Mouse (Mus musculus): ENCODE measurements around the gene Arf3.

Gene Arf3

DNA sequence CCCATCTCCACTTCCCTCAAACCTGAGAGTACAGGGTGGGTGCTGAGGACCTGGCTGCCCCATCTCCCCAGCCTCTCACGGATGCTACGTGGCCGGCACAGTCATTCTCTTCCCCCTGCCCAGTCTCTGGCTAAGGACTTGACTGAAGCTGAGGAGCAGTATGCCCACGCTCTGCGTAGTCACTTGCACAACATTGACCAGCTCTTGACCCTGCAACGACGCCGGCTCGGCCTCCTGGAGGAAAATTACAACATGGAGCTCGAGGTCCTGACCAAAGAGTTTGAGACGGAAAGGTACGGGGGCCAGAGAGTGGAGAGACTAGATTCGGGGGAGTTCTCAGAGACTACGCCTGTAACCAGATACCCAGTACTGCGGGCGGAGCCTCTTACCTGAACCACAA, 45.7 kb downstream of the Arf3 start:
- DNase-seq (ENCODE audit: low spot score): no peak

DNA sequence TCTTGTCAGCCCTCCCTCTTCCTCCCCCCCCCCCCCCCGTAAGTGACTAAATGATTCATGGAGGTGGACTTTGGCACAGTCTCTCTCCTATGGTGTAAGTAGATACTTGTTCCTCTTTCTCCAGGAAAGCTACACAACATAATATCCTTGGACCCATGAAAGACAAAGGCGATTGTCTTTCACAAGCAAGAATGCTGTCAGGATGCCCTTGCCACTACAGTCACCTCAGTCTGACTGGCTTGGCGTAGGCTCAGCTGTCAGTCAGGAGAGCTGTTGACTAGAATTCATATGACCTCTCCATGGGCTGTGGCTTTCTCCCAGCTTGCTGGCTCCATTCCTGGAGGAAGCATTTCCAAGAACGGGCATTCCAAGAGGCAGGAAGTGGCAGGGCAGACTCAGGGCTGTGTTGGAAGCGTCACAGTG, 48.8 kb downstream of the Arf3 start:
- no peak for DNase-seq (ENCODE audit: low spot score)

DNA sequence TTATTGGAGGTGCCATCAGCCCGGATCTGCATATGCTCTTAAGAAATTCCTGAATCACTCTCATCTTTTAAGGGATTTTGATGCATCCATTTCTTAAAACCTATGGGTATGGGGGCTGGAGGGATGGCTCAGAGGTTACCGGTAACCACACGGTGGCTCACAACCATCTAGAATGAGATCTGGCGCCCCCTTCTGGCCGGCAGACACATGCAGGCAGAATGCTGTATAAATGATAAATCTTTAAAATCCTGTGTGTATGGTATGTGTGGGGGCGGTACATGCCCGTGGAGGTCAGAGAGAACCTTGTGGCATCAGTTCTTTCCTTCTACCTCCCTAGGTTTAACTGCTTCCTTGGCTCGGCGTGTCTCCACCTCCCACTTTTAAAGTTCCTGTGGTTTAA, 52.6 kb downstream of the Arf3 start:
- peak; percentile 52 for DNase-seq (ENCODE audit: low spot score)

DNA sequence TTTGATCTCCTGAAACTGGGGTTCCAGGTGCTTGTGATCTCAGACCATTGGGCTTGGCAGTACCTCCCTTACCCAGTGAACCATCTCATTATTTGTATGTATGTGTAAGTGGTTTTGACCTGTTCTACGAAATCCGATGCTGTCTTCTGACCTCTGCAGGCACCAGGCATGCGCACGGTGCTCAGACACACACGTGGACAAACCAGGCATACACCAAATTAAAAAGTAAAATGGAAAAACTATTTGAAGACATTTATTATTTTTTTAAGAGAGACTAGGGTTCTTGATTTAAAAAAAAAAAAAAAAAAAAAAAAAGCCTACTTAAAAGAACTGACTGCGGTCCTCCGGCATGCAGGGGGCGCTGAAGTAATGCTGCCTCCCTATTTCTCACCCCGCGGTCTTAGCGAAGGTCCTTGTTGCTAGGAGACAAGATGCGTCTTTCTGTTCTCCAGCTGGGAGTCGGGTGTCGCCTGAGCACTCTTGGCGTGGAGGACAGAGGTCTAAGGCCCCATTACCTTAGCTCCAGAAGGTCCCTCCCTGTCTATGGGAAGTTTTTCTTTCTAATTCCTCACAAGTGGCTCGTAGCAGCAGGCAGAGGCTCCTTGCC, 55.1 kb downstream of the Arf3 start, which contains the start of gene Ccdc65:
Ccdc65 (plus strand) TSS at position 442 of the 607 bp plus-strand sequence.
- peak; percentile 84 for DNase-seq (ENCODE audit: low spot score)

DNA sequence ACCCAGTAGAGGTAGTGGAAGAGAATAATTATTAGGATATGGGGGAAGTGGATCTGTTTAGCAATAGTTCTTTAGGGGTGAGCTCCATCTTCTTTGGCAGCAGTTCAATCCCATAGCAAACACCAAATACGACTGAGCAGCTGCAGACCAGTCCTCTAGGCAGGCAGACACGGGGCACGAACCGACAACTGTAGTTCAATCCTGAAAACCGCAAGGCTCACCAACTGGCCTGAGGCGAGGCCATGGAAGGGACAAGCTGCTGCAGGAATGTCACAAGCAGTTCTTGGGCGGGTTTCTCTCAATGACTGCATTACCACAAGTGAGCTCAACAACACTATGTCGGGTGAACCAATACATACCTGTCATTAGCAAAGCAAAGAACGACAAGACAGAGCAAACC, 58.7 kb downstream of the Arf3 start:
- DNase-seq (ENCODE audit: low spot score): no peak

DNA sequence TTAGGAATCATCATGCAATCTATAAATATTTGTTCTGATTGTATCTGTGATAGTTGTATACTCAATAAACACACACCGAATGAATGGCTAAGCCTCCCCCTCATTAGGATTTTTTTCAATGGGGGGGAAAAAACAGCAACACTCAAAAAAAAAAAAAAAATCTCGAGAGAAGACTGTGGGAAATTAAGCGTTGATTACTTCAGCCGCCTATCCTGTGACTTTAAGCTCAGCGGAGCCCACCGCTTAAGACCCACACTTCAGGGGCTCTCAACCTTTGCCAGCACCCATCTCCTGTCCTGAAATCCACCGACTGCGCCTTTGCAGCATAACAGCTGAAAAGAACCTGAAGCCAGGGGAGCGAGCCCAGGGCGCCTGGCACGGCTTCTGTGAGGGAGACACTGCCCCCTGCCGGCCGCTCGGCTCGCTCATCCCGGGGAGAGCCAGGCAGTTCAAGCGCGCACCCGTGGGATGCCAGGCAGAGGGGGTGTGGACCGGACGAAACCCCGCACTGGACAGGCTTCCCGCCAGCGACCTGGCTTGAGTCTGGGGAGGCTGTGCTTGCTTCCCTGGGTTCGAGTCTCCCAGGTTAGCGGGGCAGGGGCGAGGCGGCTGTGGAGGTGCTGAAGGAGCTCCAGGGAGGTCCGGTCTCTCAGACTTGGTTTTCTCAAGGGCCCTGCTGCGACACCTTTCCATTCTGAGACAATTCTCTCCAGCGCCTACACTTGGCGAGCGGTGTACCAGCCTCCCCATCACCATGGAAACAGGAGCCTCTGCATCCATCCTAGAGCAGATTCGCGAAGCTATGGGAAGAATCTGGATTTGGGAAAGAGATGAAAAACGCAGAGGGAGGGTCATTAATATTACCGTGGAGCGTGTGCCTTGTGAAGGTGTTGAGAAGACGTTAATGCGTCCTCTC, 63.6 kb downstream of the Arf3 start:
- DNase-seq (ENCODE audit: low spot score): peak; percentile 83

DNA sequence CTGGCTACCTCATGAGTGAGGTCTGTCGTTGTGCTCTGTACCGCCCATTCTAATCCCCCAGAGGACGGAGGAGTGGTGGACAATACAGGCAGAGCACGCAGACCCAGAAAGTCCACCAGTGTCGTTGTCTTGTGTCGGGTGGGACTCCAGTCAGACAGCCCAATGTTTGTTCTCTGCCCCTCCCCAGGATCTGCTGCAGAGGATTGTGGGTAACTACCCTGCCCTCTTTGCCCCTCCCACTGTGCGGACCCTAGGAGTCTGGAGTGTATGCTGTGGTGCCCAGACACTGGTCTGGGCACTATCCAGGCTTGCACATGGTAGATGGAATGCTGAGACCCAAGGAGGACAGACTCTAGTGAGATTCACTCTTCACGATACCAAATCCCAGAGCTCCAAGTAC, 66.8 kb downstream of the Arf3 start:
- DNase-seq (ENCODE audit: low spot score): no peak

DNA sequence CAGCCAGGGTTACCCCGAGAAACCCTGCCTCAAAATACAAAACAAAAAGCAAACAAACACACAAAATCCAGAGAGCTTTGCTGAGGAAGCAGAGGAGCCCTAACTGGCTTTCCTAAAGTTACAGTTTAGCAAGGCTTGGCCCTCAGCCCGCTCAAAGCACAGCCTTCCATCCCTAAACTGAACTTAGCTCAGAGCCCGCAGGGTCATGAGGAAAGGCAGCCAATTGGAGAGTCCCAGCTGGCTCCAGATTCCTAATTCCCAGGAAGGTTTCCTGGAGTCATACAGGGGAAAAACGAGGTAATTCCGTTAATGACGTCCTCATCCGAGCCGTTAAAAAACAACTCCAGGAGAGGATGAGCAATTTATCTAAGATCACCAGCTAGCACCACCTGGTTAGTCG, 67.3 kb downstream of the Arf3 start:
- DNase-seq (ENCODE audit: low spot score): no peak

DNA sequence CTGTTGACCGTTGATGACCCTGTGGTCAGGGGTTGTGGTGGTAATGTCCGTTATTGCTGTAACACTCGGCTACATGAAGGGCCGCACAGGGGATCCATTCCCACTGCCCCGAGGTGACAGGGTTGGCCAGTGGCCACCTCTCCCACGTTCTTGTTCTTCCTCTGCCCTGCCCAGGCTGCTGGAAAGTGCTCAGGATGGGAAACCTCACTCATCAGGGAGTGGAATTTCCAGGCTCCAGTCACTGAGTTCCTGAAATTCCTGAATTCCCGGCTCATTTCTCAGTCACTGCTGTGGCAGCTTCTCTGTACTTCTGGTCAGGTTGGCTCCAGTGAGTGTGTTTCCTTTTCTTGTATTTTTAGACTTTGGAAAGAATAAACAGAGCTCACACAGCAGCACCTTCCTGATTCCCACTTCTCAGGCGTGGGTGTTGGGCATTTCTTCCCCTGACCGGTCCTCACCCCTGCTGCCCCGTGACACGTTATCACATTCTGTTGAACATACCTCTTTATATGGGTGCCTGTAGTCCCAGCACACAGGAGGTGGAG, 70.8 kb downstream of the Arf3 start:
- DNase-seq (ENCODE audit: low spot score): no peak

DNA sequence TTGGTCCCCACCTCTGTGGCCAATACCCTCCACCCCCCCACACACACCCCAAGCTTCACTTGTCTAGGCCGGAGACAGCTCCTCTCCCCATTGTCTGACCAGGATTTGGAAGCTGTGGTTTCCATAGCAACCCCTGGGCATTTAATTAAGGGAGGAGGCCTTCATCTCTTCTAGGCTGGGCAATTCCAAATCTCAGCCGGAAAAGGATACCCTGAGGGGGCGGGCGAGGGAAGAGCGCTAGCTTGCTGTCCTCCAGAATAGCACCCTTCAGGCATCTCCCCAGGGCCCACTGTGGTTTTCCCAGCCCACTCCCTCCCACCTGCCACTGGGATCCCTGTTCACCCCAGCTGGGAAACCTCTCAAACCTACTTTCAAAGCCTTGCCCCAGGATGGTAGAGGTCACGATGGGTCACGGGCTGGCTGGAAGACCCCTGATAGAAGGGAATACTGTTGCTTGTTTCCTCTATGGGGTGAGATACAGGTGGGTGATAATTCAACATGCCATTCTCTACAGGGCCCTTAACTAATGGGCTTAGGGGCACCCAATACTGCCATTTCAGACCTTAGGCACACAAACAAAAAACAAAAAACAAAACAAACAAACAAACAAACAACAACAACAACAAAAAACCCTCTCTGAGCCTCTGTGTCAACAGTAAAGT, 71.4 kb downstream of the Arf3 start:
- no peak for DNase-seq (ENCODE audit: low spot score)

DNA sequence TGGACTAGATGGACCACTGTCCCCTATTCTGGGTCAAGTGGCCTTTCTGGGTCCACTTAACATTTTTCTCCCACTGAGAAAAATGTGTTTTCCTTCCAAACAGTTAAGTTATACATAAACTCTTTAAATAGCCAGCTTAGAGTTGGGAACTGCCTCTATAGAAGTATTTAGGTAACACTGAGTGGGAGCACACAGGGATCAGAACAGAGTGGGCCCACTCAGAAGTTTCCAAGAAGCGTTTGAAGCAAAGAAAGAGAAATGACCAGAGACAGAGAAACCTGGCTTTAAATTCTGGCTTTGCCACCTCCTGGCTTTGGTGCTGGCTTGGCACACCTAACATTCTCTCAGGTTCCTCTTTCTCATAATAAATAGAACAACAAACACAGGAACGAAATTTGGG, 73.3 kb downstream of the Arf3 start:
- DNase-seq (ENCODE audit: low spot score): no peak
